Mouse (Mus musculus): ENCODE measurements around the gene Slco1a6.

The Slco1a6 gene

DNA sequence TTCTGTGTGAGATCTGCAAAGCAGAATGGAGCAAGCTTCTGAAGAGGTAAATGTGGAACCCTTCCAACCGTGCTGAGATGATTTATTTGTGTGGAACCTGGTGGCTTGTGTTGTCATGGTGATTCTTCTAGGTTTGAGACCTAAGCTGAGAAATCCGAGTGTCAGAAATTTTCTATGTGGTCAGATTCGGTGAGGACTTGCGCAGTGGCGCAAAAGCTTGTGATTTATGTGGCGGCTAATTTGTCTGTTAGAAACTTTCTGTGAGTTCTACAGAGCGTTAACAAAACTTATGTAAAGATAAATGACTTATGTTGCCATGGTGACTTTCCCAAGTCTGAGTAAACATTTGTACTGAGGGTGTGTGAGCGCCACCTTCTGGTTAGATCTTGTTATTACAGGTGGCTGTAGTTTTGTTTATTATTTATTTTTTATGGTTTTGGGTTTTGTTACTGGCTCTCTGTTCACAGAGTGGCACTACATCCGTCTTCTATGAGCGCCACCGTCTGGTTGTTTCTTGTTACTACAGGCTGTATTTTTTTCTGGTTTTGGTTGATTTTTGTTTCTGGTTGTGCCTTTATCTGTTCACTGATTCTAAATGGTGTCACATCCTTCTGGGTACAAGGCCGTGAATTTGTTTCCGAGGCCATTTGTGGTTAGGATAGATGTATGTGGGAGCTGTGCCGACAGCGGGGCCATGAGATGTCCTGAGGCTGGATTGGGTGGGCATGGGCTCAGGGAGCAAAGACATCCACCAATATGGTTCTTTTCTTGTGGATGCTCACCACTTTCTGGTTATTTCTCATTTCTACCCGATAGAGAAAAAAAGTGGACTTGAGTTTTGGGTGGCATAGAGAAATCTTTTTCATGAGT, 167.8 kb downstream of the Slco1a6 start:
- peak; percentile 85 for DNase-seq (ENCODE audit: low read depth, low spot score)

DNA sequence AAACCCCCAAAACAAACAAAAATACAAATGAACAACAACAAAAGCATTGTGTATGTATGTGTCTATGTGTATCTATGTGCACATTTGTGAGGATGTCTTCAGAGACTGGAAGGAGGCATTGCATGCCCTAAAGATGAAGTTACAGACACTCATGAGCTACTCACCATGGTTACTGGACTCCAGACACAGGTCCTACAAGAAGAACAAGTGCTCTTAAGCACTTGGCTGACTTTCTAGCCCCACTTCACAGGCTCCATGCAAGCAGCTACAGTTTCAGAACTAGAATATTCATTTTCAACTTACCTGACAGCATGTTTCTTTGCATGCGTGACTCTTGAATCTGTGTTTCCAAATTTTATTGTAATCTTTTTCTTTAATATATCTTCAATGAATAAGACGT, 172.6 kb downstream of the Slco1a6 start:
- no peak for DNase-seq (ENCODE audit: low read depth, low spot score)

All from mesoderm, embryonic 11.5 days (tissue).